Mouse (Mus musculus) adrenal gland, adult 18-20 months (tissue): ENCODE results near the gene Ptpru. TPM values are rescaled to one million over a fixed set of nuclear protein-coding genes. Genes with fewer than 3 reads are reported as not detected.

Experiments
- total RNA-seq, 2 experiments: library from RNA; stranded (reverse); gene quantifications; 1 replicate in 1 of 2; 2 replicates in 1 of 2; pipeline ENCODE4 v1.2.3; 2021

Ptpru gene
- total RNA-seq, 2 experiments from 2014 or later = 49.3 to 55.5 TPM

Other genes with a start within 250 kb of the Ptpru start
- gene Mecr, start 5.2 kb upstream of the Ptpru start, total RNA-seq = 100 to 1,000 TPM in 1 of 2 experiments, 10 to 100 TPM in 1; 94.4 to 162 TPM
- gene Srsf4, start 35.3 kb upstream of the Ptpru start, total RNA-seq = 10 to 100 TPM; 59.7 to 62.5 TPM
- gene Tmem200b, start 83.5 kb upstream of the Ptpru start, total RNA-seq = 10 to 100 TPM in 1 of 2 experiments, 1 to 10 TPM in 1; 6.2 to 11.5 TPM
- under 1 TPM; 0.38 to 0.46 TPM for gene Gm10300, start 236.4 kb upstream of the Ptpru start, total RNA-seq
- gene Epb41, start 237.0 kb upstream of the Ptpru start, total RNA-seq = 10 to 100 TPM; 50.9 to 58.5 TPM